Mouse (Mus musculus) retina, postnatal 7 days (tissue): Measurements from ENCODE around the gene Rec8.

Experiments
- DNase-seq: peaks from one replicate; pipeline ENCODE4 v3.0.0-alpha.2; 2012; ENCODE audit warnings: low read depth, low spot score

The Rec8 gene

DNA sequence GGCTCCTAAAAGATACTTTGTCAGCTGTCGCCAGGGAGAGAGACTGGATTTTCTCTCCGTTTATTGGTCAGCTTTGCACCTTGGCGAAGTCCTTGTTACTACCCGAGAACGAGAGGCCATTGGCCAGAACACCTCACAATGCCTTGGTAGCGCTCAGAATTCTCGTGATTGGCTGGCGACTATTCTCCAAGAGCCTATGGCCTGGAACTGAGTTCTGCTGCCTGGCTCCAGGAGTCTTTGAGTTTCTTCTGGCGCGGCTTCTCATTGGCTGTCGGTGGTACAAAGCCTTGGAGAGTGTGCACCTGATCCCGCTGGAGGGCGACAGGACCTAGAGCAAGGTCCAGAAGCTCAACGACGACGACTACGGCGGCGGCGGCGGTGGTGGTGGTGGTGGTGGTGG, at the start of gene Rec8:
Rec8 (plus strand) TSS at position 216 of the 400 bp plus-strand sequence.
- no peak for DNase-seq

DNA sequence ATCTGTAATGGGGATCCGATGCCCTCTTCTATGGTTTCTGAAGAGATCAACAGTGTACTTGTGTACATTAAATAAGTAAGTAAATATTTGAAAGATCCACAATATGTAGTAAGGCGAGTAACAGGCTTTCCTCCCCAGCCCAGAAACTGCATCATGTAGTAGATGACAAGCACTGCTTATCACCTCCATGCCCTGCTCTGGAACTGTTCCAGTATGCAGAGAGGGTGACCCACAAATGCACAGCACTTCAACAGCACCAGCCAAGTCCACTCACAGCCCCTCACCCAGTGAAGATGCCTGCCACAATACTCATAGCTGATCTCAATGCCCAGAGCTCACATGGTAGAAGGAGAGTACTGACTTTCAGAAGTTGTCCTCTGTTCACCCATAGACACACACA, 47.2 kb upstream of the Rec8 start:
- no peak for DNase-seq

DNA sequence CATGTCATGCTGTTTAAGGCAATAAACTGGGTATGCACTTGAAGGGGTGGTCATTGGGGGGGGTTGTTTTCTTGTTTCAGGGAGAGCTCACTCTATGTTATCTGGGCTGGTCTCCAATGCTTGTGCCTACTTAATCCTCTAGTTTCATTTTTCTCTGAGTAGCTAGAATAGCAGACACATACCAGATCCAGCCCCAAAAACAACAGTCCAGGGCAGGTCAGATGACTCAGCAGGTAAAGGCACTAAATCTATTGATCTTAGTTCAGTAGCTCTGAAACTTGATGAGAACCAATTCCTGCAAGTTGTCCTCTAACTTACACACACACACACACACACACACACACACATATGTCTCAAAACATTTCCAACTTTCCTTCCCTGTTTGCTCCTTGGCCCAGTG, 46.1 kb upstream of the Rec8 start:
- no peak for DNase-seq

DNA sequence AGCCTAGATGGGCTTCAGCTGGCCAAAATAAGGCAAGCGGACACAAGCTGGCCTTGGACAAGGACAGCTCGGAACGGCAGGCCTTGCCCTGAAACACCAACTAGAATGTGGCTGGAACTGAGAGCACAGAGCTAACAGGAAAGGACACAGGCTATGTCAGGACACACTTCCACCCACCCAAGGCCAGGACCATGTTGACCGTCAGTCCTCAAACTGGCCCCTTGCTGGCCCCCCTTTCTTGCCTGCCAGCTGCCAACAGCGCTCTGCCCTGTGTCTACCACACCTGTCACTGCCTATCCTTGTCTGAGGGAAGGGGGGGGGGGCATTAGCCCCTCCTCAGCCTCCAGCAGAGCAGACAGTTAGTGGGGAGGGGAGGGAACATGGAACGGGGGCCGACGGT, 42.5 kb upstream of the Rec8 start, which contains the start of gene Fitm1:
Fitm1 (plus strand) TSS at position 316 of the 400 bp plus-strand sequence.
- DNase-seq, result no peak

DNA sequence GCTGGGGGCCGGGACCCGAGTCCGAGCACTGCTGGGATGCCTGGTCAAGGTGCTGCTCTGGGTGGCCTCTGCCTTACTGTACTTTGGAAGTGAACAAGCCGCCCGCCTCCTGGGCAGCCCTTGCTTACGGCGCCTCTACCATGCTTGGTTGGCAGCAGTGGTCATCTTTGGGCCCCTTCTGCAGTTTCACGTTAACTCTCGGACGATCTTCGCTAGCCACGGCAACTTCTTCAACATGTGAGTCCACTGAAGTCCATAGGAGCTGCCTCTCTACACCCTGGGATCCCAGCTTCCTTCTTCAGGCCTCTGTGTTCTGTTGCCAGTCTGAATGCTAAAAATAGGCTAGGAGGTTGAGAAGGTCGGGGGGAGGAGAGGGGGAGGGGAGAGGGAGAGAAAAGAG, 42.1 kb upstream of the Rec8 start:
- DNase-seq, result no peak

DNA sequence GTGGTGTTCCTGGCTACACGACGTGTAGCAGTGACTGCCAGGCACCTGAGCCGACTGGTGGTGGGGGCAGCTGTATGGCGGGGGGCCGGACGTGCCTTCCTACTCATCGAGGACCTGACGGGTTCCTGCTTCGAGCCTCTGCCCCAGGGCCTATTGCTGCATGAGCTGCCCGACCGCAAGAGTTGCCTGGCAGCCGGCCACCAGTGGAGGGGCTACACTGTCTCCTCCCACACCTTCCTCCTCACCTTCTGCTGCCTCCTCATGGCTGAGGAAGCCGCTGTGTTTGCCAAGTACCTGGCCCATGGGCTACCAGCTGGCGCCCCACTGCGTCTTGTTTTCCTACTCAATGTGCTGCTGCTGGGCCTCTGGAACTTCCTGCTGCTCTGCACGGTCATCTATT, 41.5 kb upstream of the Rec8 start:
- no peak for DNase-seq

DNA sequence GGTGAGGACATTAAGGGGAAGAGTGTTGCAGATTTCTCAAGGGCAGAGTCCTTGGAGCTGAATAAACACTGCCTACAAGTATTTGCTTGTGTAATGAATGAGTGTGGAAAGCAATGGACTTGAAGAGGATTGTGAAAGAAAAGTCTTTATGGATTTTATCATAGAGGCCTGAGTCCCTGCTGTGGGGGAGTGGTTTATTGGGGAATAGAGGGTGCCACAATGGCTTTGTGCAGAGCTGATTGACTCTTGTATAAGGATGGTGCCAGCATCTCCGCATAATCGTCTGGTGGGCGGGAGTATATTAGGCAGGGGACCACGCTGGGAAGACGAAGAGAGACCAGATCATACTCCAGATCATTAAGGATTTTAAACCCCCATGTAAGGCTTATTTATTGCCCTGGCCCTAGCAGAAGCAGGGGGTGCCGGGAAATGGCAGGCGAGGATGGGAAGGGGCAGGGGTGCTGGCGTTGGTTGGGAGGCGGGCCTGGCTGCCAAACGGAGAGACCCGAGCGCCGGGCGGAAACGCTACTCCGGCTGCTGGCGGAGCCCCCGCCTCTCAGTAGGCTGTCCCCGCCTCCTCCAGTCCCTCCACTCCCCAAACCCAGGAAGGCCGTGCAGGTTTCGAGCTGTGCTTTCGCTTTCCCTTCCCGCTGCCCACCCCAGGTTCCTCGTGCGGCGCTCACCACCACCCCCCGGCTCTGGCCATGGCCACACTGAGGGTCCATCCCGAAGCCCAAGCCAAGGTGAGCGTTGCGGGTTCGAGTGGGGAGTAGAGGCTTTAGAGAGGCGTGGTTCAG, 39.8 kb upstream of the Rec8 start, which contains the start of gene Psme1:
Psme1 (plus strand) TSS at position 253 of the 797 bp plus-strand sequence.
- peak; percentile 32 for DNase-seq

DNA sequence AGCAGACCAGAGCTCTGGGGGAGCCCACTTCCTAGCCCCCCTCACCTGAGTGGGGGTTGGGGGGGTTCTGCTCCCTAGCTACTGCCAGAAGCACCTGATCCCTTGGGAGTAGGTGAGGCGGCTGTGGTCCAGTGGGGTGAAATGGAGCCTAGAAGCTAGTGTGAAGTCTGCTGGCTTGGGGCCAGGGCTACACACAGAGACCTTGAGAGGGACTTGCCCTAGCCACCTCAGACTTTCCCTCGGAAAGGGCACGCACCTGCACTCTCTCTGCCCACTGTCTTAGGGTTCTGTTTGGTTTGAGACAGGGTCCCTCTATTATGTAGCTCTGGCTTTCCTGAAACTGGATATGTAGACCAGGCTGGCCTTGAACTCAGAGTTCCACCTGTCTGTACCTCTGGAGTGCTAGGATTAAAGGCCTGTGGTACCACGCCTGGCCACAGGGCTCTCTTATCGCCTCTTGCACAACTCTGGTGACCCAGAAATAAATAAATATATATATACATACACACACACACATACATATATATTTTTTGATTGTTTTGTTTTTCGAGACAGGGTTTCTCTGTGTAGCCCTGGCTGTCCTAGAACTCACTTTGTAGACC, 39.1 kb upstream of the Rec8 start:
- DNase-seq, result no peak

DNA sequence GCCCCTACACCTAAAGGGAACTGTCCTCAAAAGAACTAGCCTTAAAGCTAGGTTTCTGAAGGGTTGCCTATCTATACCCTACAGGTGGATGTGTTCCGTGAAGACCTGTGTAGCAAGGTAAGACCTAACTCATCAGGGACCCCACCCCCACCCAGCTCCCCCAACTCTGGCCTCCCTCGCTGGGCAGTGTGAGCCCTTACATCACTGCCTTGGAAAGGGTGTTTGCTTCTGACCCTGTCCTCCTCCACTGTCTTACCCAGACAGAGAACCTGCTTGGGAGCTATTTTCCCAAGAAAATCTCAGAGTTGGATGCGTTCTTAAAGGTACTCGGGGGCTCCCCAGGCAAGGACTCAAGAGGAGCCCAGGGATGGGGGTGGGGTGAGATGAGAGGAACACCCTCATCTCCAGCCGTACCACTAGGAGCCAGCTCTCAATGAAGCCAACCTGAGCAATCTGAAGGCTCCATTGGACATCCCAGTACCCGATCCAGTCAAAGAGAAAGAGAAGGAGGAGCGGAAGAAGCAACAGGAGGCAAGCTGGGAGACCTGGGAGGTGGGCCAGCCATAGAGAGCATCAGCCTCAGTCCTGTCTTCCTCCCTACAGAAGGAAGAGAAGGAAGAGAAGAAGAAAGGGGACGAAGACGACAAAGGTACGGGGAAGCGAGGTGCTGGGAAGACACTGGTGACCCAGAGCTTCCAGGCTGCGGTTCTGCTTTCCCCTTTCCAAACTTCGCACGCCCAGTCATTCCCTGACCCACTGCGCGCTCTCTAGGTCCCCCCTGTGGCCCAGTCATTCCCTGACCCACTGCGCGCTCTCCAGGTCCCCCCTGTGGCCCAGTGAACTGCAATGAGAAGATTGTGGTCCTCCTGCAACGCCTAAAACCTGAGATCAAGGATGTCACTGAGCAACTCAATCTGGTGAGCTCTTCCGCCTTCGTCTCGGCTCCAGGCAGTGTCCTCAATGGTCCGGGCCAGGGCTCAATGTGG, 38.0 kb upstream of the Rec8 start:
- no peak for DNase-seq

DNA sequence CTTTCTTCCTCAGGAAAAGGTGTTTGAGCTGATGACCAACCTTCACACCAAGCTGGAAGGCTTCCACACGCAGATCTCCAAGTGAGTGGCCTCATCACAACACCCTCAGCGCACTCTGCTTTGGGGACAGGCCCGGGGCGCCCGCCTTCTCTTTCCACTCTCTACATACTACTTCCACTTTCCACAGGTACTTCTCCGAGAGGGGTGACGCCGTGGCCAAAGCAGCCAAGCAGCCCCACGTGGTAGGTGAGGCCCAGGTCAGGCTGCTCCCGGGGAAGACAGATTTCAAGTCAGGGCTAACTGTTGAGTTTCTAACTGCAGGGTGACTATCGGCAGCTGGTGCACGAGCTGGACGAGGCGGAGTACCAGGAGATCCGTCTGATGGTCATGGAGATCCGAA, 37.1 kb upstream of the Rec8 start:
- DNase-seq, result no peak

DNA sequence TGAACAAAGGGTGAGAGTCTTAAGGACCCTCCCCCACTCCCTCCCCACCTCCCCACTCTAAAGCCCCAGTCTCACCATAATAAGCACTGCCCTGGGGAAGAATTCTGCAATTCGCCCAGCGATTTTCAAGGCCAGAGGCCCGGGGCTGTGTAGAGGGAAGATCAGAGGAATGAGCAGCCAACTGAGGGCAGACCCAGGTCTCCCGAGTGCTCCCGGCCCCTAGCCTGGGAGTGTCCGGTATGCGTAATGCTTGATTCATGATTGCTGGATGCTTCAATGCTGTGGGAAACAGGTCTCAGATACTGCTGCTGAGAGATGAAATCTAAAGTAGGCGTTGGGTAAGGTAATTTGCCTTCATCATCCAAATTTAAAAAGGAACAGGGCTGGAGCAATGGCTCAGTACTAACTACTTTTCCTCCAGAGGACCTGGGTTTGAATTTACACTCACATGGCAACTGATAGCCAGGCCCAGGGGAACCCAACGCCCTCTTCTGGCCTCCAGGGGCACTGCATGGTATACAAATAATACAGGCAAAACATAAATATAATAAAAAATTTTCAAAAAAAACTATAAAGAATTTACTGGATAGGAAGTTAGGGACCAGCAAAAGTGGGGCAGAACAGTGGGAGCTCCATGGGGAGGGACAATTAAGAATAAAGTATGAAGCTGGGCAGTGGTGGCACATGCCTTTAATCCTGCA, 35.7 kb upstream of the Rec8 start:
- DNase-seq, result no peak

DNA sequence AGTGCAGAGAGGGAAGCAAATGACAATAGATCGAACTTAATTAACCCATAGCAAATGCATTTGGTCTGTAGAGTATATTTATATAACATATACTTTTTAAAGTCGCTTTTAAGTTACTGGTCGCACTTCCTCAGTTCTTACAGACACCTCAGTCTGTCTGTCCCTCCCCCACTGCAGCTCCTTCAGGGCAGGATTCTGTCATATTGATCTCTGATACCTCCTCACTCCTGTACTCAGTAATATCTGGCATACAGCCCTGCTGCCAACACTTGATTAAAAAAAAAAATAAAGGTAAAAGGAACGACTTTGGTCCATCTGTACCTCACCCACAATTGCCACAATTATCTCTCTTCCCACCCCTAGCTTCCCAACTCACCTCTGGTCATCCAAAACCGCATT, 33.5 kb upstream of the Rec8 start:
- DNase-seq, result no peak

DNA sequence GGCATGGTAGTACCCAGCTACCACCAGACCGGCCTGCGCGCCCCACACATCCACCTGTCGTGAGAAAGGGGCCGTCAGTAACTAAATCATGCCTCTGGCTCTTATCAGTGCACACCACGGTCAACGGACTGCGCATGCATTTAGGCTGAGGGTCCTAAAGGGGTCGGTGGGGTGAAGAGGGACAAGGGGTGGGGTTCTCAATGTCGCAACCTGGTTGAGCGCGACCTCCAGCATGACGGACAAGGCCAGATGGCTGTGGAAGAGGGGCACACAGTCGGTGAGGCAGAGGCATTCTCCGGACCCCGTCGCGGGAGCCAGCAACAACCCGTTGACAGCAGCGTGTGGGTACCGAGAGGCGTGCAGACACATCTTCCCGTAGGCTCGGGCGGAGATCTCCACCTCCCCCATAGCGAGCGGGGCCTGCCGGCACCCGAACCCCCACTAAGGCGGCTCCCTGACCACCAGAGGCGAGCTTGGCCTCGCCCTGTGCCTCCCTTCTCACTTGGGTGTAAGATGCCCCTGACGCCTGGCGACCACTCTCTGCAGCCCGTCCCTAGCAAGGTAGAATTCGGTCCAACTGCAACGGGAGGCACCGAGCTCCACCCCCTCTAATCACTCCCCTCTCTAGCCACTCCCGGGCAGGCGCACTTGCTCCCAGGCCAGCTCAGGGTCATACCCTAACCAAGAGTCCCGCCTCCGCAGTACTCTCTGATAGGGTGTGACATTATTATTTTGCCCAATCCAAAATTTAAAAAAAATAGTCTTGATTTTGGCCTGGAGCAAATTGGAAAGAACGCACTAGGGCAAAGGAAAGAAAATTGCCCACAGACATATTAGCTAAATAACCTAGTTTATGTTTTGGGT, 32.9 kb upstream of the Rec8 start, which contains the start of gene Emc9:
Emc9 (minus strand) TSS at position 601 of the 864 bp plus-strand sequence.
- DNase-seq, result no peak

DNA sequence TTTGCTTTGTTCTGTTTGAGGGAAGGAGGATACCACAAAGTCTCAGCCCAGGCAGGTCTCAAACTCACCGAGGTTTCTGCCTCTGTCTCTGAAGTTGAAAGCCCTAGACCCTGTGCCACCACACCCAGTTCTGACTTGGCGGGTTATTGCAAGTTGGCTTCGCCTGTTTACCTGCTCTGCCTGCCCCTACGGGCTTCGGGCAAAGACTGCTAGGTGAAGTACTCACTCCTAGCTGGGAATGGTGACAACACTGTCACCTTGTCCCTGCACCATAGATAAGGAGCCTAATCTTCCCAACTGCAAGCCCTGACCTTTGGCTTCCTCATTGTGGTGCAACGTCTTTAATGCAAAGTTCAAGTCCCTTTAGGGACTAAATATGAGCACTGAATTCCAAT, 32.3 kb upstream of the Rec8 start:
- no peak for DNase-seq

DNA sequence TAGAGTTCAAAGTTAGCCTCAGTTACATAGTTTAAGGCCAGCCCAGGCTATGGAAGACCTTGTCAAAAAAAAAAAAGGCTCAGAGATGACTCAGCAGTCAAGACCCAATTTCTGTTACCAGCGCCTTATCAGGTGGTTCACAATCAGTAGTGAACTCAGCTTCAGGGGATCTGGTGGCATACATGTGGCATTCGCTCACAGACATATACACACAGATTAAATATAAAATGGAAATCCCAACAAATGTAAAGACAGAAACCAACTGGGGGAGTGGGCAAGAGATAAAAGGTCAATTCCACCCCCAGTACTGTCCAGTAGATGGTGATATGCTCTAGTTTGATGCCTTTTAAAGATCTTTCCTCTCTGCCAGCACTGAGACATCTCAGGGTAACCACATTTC, 31.7 kb upstream of the Rec8 start:
- DNase-seq, result no peak

DNA sequence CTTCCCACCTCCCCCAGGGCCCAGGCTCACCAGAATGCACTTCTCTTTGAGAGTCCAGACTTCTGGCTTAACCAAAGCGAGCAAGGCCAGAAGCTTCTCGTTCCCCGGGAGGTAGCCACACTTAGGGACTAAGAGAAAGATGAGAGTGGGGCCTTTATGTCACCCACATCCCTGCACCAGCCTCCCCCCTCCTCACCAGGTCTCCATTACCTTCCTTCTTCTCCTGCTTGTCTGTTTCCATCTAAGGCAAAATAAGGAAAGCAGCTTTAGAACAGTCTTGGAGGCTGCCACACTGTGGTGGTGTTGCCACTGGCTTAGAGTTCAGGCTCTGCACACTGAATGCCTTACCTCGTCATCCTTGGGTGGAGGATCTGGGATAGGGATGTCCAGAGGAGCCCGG, 28.6 kb upstream of the Rec8 start:
- no peak for DNase-seq

DNA sequence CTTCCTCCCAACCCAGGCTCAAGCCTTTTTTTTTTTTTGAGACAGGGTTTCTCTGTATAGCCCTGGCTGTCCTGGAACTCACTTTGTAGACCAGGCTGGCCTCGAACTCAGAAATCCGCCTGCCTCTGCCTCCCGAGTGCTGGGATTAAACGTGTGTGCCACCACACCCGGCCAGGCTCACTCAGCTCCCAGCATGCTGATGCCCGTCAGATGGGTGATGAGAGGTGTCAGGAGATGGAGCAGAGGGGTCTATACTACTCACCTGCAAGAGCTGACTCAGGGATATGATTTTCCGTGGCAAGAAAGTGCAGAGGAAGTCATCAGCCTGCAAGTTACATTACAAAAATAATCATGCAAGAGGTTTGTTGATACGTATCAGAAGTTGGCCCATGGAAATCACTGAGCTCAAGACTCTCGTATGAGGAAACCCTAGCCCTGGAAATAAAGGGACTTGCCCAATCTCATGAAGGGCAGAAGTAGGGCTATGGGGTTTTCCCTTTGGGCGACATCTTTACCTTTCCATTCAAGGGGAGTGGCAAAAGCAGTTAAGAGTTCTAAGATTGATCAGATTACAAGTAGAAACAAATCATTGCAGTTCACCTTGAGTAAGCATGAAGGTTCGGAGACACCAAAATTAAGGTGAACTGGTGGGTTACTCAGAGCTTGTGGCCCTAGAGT, 27.9 kb upstream of the Rec8 start:
- no peak for DNase-seq

DNA sequence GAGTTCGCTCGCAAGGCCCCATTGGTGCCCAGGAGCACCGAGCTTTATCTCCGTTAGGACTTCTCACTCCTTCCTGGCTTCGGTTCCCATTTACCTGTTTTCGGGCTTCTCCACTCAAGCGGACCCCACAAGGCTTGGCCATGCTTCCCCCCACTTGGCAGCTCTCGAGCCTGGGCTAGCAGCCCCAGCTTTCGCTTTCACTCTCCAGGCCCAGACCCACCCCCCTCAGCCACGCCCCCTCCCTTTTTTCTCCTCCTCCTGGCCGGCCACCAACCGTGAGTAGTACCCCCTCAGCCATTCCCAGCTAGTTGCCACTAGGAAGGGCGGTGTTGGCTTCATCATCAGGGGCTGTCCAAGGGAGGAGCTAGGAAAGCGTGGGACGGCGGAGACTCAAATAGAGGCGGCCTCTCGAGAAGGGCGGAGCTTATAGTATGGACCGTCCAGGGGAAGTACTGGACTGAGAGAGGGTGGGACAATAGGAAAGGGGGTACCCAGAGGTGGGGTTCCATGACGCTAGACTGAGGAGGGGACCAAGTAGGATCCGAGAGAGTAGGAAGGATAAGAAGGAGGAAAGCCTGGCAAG, 27.0 kb upstream of the Rec8 start, which contains the start of gene Psme2:
Psme2 (minus strand) TSS at position 366 of the 583 bp plus-strand sequence.
- DNase-seq, result peak; percentile 78

DNA sequence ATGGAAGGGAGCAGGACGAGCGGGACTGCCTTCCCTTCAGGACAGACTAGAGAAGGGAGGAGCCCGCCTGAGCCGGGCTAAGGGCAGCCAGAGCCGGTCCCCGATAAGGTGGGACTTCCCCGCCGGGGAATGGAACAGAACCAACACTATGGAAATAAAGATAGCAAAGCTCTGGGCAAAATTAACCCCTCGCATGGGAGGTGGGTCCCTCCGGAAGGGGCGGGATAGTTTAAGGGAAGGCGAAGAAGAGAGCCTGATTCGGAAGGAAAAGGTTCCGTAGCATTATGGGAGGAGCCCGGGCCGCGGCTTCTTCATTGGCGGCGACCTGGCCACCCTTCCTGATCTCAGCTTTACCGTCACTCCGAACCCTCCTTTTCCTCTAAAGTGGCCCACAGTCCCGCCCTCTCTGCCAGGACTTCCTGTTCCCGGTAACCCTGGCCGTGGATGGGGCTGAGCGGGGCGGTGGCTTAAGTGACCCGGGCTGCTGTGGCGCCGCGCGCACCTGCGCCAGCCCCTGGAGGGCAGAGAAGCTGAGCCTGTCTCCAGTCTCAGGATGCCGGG, 26.4 kb upstream of the Rec8 start, which contains the start of gene Rnf31:
Rnf31 (plus strand) TSS at position 378 of the 561 bp plus-strand sequence.
- peak; percentile 90 for DNase-seq
